Mouse (Mus musculus): Measurements from ENCODE around the gene Gm49601.

Gm49601 gene

GRCm38 (mm10) chr16:18629390-18630231 lies 3.4 kb upstream of the Gm49601 start, which contains the start of gene Sept5:
Sept5 (minus strand) TSS chr16:18629954.
- in situ Hi-C loops (cut with MboI, MseI), result no loop called here

DNA sequence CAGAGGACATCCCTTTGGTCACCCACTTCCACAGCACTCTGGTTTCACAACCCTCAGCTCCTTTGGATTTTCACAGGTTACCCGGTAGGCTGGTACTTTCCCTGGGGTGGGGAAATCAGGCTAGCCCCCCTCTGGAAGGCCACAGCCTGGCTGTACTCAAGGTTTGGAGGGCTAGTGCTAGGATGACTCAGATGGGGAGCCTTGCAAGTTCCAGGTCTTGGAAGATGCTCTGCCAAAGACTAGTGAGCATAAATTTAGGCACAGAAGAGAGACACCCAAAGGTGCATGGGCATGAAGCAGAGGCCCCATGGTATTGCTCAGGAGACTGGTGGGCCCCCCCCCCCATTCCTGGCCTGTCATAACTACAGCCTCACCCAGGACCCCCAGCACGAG lies 2.7 kb upstream of the Gm49601 start:
- in situ Hi-C loops (cut with MboI, MseI), result no loop called here

GRCm38 (mm10) chr16:18628206-18628947 lies 2.1 kb upstream of the Gm49601 start:
- in situ Hi-C loops (cut with MboI, MseI), result no loop called here

- in situ Hi-C loops (cut with MboI, MseI), result no loop called here
Observed at GRCm38 (mm10) chr16:18627163-18627562, 936 bp upstream of the Gm49601 start.

GRCm38 (mm10) chr16:18625791-18626311 lies 376 bp downstream of the Gm49601 start:
- in situ Hi-C loops (cut with MboI, MseI), result no loop called here

- in situ Hi-C loops (cut with MboI, MseI), result no loop called here
Observed at GRCm38 (mm10) chr16:18625097-18625496, 1.1 kb downstream of the Gm49601 start.

DNA sequence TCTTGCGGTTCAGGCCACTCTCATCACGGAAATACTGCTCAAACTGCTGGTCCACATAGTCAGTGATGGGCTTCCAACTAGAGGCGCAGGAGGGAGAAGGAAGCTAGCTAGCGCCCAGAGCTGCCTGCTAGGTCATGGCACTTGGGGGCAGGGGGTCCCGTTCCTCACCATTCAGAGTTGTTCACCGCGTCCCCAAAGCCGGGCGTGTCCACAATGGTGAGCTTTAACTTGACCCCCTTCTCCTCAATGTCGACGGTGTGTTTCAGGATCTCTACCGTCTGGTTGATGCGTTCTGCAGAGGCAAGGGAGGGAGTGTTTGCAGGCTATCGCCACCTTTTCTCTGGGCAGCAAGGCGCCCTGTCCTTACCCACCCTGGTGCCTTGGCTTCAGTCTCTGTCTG lies 1.6 kb downstream of the Gm49601 start:
- in situ Hi-C loops (cut with MboI, MseI), result loop anchor here (5.0 kb wide), 1 partner anchor 63 kb away; no protein-coding TSS in a partner anchor

DNA sequence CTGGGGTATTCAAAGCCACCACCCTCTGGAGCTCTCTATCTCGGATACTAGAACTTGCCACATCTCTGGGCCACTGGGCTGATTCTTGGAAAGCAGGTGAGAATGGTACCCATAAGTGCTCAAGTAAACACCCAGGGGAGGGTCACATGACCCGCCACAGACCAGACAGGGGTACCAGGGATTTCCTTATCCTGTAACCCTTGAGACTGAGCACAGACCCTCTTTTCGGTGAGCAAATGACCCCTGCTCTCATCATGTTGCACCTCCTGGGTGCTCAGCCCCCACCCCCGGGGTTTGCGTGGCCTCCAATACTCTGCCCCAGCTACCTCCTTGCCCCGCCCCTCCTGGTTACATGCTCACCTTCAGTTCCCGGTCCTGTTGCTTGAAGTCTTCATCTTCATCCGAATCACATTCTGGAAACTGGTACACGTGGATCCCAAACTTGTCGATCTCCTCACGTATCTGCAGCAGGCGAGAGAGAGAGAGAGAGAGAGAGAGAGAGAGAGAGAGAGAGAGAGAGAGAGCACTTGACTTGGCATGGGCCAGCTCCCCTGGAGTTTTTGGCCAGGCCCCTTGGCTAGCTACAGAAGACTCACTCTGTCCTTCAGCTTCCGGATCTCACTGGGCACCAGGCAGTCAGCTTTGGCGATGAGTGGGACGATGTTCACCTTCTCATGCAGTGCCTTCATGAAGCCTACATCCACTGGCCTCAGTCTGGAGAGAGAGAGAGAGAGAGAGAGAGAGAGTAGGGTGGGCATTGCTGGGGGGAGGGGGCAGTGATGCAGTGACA lies 2.3 kb downstream of the Gm49601 start:
- in situ Hi-C loops (cut with MboI, MseI), result loop anchor here (5.0 kb wide), 1 partner anchor 63 kb away; no protein-coding TSS in a partner anchor

- in situ Hi-C loops (cut with MboI, MseI), result loop anchor here (5.0 kb wide), 1 partner anchor 64 kb away; no protein-coding TSS in a partner anchor
Observed at GRCm38 (mm10) chr16:18622916-18623750, 3.1 kb downstream of the Gm49601 start.

DNA sequence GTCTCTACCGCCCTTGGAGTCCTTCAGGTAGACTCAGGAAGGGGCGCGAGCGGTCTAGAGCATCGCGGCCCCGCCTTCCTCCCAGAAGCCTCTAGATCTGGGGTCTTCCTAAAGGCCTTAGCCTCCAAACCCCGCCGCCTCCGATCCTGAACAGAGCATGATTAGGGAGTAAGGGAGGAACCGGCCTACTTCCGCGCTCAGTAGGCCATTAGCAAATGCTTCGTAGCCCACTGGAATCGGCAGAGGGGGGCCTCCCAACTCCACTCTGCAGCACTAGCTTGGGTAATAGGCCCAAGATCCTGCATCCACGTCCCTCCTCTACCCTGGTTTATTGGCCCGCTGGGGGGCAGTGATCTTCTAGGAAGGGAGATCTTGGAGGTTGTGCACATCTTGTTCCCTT lies 4.2 kb downstream of the Gm49601 start, which contains the start of gene Gp1bb:
TSS of gene Gp1bb (minus strand) at position 385 of the 400 bp plus-strand sequence.
- in situ Hi-C loops (cut with MboI, MseI), result loop anchor here (5.0 kb wide), 1 partner anchor 65 kb away; no protein-coding TSS in a partner anchor

GRCm38 (mm10) chr16:18621362-18622001 lies 4.7 kb downstream of the Gm49601 start:
- in situ Hi-C loops (cut with MboI, MseI), result loop anchor here (5.0 kb wide), 1 partner anchor 66 kb away; no protein-coding TSS in a partner anchor

- in situ Hi-C loops (cut with MboI, MseI), result loop anchor here (5.0 kb wide), 1 partner anchor 67 kb away; no protein-coding TSS in a partner anchor
Observed at GRCm38 (mm10) chr16:18620601-18621361, 5.4 kb downstream of the Gm49601 start.

GRCm38 (mm10) chr16:18620201-18620600 lies 6.0 kb downstream of the Gm49601 start:
- in situ Hi-C loops (cut with MboI, MseI), result loop anchor here (5.0 kb wide), 1 partner anchor 67 kb away; no protein-coding TSS in a partner anchor

- in situ Hi-C loops (cut with MboI, MseI), result no loop called here
Observed at GRCm38 (mm10) chr16:18619110-18619509, 7.1 kb downstream of the Gm49601 start.

GRCm38 (mm10) chr16:18618297-18618696 lies 7.9 kb downstream of the Gm49601 start:
- in situ Hi-C loops (cut with MboI, MseI), result no loop called here

DNA sequence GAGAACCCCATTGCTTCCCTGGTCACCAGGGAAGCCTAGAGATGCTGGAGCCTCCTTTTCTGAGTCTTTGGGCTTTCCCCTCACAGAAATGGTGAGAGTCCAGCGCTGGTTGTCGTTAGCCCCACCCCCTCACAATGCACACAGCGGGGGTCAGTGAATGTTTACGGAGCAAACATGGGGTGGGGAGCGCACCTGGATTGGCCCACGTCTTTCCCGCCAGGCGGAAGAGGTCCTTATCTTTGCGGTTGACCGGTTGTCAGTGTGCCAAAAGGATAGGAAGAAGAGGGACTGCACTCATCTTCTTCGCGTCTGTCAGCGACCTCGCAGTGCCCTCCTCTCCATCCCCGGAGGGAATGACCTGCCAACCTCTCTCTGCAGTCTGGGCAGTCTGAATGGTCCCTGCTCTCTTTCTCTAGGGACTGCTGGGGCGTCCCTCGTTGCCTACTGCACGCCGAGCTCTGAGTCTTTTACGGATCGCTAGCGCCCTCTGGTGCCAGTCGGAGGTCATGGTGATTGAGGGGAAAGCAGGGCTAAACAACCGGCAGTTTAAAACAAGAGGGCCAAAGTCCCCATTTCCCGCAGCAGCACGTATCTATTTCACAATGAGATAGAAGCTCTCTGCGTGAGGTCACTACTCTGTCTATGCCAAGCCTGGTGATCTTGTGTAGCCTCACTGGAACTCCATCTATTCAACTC lies 8.7 kb downstream of the Gm49601 start:
- in situ Hi-C loops (cut with MboI, MseI), result no loop called here

- in situ Hi-C loops (cut with MboI, MseI), result loop anchor here (5.0 kb wide), 1 partner anchor 171 kb away; no protein-coding TSS in a partner anchor
Observed at GRCm38 (mm10) chr16:18613301-18613700, 12.9 kb downstream of the Gm49601 start.

- in situ Hi-C loops (cut with MboI, MseI), result loop anchor here (5.0 kb wide), 1 partner anchor 169 kb away; no protein-coding TSS in a partner anchor
Observed at GRCm38 (mm10) chr16:18611752-18612151, 14.5 kb downstream of the Gm49601 start.

Data from T-helper 2 cell (primary cell).